Mouse (Mus musculus): ENCODE results near the gene Cfap206.

- no peak for TF ChIP-seq CTCF (IDR thresholded peaks at IDR 0.05; ENCODE audit: low read depth, low read length)
- TF ChIP-seq POLR2A (IDR thresholded peaks at IDR 0.05; ENCODE audit: borderline replicate concordance, low read depth, low read length) = no peak
Observed at GRCm38 (mm10) chr4:34640731-34641130, 89.3 kb downstream of the Cfap206 start.
